Mouse (Mus musculus): Measurements from ENCODE around the gene 4930539E08Rik. TPM values are rescaled to one million over a fixed set of nuclear protein-coding genes. Genes with fewer than 3 reads are reported as not detected.

4930539E08Rik gene
- polyA plus RNA-seq, 1 experiment from 2014 or later = 0.02 TPM

GRCm38 (mm10) chr17:28899427-28899826, 15.7 kb downstream of the 4930539E08Rik start:
- Histone ChIP-seq H3K9ac (replicated peaks; ENCODE audit: low read depth) (no peak overlapping the region), H3K27me3 (replicated peaks; ENCODE audit: insufficient read depth, low read length) (no peaks in the 10 kb centered on the region), H3K4me2 (replicated peaks; ENCODE audit: low read depth, low read length) (no peak overlapping the region), H3K36me3 (ENCODE audit: insufficient read depth, low read length) (no peaks in the 10 kb centered on the region), H3K27ac (ENCODE audit: low read length) (no peak overlapping the region), H3K4me1 (ENCODE audit: insufficient read depth, low read depth, low read length) (no peaks in the 10 kb centered on the region), H3K9me3 (ENCODE audit: low read length) (no peaks in the 10 kb centered on the region), H3K4me3 (ENCODE audit: low read depth, low read length) (no peak overlapping the region)
- 58% methylated on average over 19 of the region's 19 CpGs for WGBS
- ATAC-seq = no peak
- DNase-seq (ENCODE audit: low spot score) = no peak
- no peak for TF ChIP-seq CTCF (IDR thresholded peaks at IDR 0.05)
- TF ChIP-seq EP300 (IDR thresholded peaks at IDR 0.05) = no peak

- DNase-seq (ENCODE audit: low spot score) (no peak), ATAC-seq (no peak)
- no peak overlapping the region for H3K4me3 ChIP-seq (ENCODE audit: low read depth, low read length)
- no peak overlapping the region for H3K27ac ChIP-seq (ENCODE audit: low read length)
- no peaks in the 10 kb centered on the region for H3K9me3 ChIP-seq (ENCODE audit: low read length)
- 66% methylated on average over 5 of the region's 5 CpGs for WGBS
- no peaks in the 10 kb centered on the region for H3K27me3 ChIP-seq (replicated peaks; ENCODE audit: insufficient read depth, low read length)
- no peaks in the 10 kb centered on the region for H3K36me3 ChIP-seq (ENCODE audit: insufficient read depth, low read length)
- H3K4me1 ChIP-seq (ENCODE audit: insufficient read depth, low read depth, low read length) = no peaks in the 10 kb centered on the region
- TF ChIP-seq EP300 (IDR thresholded peaks at IDR 0.05) (no peak), CTCF (IDR thresholded peaks at IDR 0.05) (no peak)
- no peak overlapping the region for H3K4me2 ChIP-seq (replicated peaks; ENCODE audit: low read depth, low read length)
- H3K9ac ChIP-seq (replicated peaks; ENCODE audit: low read depth) = no peak overlapping the region
Observed at GRCm38 (mm10) chr17:28898249-28898648, 16.9 kb downstream of the 4930539E08Rik start.

- H3K9me3 ChIP-seq (ENCODE audit: low read length) = no peaks in the 10 kb centered on the region
- H3K27me3 ChIP-seq (replicated peaks; ENCODE audit: insufficient read depth, low read length) = no peaks in the 10 kb centered on the region
- ATAC-seq (no peak), DNase-seq (ENCODE audit: low spot score) (no peak)
- H3K36me3 ChIP-seq (ENCODE audit: insufficient read depth, low read length) = no peaks in the 10 kb centered on the region
- no peak overlapping the region for H3K4me3 ChIP-seq (ENCODE audit: low read depth, low read length)
- no peak overlapping the region for H3K9ac ChIP-seq (replicated peaks; ENCODE audit: low read depth)
- H3K4me1 ChIP-seq (ENCODE audit: insufficient read depth, low read depth, low read length) = no peaks in the 10 kb centered on the region
- WGBS = 87% methylated on average over 5 of the region's 5 CpGs
- H3K27ac ChIP-seq (ENCODE audit: low read length) = no peak overlapping the region
- H3K4me2 ChIP-seq (replicated peaks; ENCODE audit: low read depth, low read length) = no peak overlapping the region
- no peak for TF ChIP-seq EP300 (IDR thresholded peaks at IDR 0.05)
- no peak for TF ChIP-seq CTCF (IDR thresholded peaks at IDR 0.05)
Observed at GRCm38 (mm10) chr17:28897817-28898216, 17.3 kb downstream of the 4930539E08Rik start.

GRCm38 (mm10) chr17:28896095-28896780, 18.9 kb downstream of the 4930539E08Rik start:
- WGBS = 96% methylated on average over 11 of the region's 11 CpGs
- Histone ChIP-seq H3K36me3 (ENCODE audit: insufficient read depth, low read length) (no peaks in the 10 kb centered on the region), H3K27ac (ENCODE audit: low read length) (no peak overlapping the region), H3K4me2 (replicated peaks; ENCODE audit: low read depth, low read length) (no peak overlapping the region), H3K4me1 (ENCODE audit: insufficient read depth, low read depth, low read length) (no peaks in the 10 kb centered on the region), H3K9ac (replicated peaks; ENCODE audit: low read depth) (no peak overlapping the region), H3K4me3 (ENCODE audit: low read depth, low read length) (no peak overlapping the region), H3K9me3 (ENCODE audit: low read length) (no peaks in the 10 kb centered on the region), H3K27me3 (replicated peaks; ENCODE audit: insufficient read depth, low read length) (no peaks in the 10 kb centered on the region)
- TF ChIP-seq CTCF (IDR thresholded peaks at IDR 0.05) = peak; percentile 27; the same call in 1 of the 2 replicates
- TF ChIP-seq EP300 (IDR thresholded peaks at IDR 0.05) = no peak
- ATAC-seq (no peak), DNase-seq (ENCODE audit: low spot score) (no peak)

- no peak overlapping the region for H3K4me2 ChIP-seq (replicated peaks; ENCODE audit: low read depth, low read length)
- no peak for DNase-seq (ENCODE audit: low spot score)
- TF ChIP-seq CTCF (IDR thresholded peaks at IDR 0.05) = no peak
- TF ChIP-seq EP300 (IDR thresholded peaks at IDR 0.05) = no peak
- no peak overlapping the region for H3K27ac ChIP-seq (ENCODE audit: low read length)
- no peaks in the 10 kb centered on the region for H3K36me3 ChIP-seq (ENCODE audit: insufficient read depth, low read length)
- no peak overlapping the region for H3K9ac ChIP-seq (replicated peaks; ENCODE audit: low read depth)
- H3K4me3 ChIP-seq (ENCODE audit: low read depth, low read length) = no peak overlapping the region
- no peaks in the 10 kb centered on the region for H3K27me3 ChIP-seq (replicated peaks; ENCODE audit: insufficient read depth, low read length)
- 91% methylated on average over 21 of the region's 21 CpGs for WGBS
- H3K4me1 ChIP-seq (ENCODE audit: insufficient read depth, low read depth, low read length) = no peaks in the 10 kb centered on the region
- H3K9me3 ChIP-seq (ENCODE audit: low read length) = no peaks in the 10 kb centered on the region
- no peak for ATAC-seq
Observed at GRCm38 (mm10) chr17:28895217-28895875, 19.8 kb downstream of the 4930539E08Rik start.

- no peaks in the 10 kb centered on the region for H3K27me3 ChIP-seq (replicated peaks; ENCODE audit: insufficient read depth, low read length)
- H3K4me2 ChIP-seq (replicated peaks; ENCODE audit: low read depth, low read length) = no peak overlapping the region
- no peak overlapping the region for H3K4me3 ChIP-seq (ENCODE audit: low read depth, low read length)
- no peak overlapping the region for H3K9ac ChIP-seq (replicated peaks; ENCODE audit: low read depth)
- H3K36me3 ChIP-seq (ENCODE audit: insufficient read depth, low read length) = no peaks in the 10 kb centered on the region
- TF ChIP-seq EP300 (IDR thresholded peaks at IDR 0.05) = peak; percentile 83
- no peak for TF ChIP-seq CTCF (IDR thresholded peaks at IDR 0.05)
- 64% methylated on average over 11 of the region's 11 CpGs for WGBS
- no peak overlapping the region for H3K27ac ChIP-seq (ENCODE audit: low read length)
- H3K9me3 ChIP-seq (ENCODE audit: low read length) = no peaks in the 10 kb centered on the region
- DNase-seq (ENCODE audit: low spot score) (peak; percentile 32), ATAC-seq (no peak)
- no peaks in the 10 kb centered on the region for H3K4me1 ChIP-seq (ENCODE audit: insufficient read depth, low read depth, low read length)
Observed at GRCm38 (mm10) chr17:28894050-28894767, 20.9 kb downstream of the 4930539E08Rik start.
